Mouse (Mus musculus) myocyte (in vitro differentiated cells): ENCODE data around the gene Cep164.

Experiments used
- MYOG ChIP-seq, 3 experiments: IDR thresholded peaks; one replicate each; pipeline ENCODE4 v1.6.1; 2011; ENCODE audit warnings: control low read depth in 2 of 3, low read depth in 2 of 3, mild to moderate bottlenecking in 2 of 3; ENCODE audit not compliant: insufficient read length in 2 of 3, control insufficient read depth in 1 of 3, insufficient read depth in 1 of 3
- POLR2A ChIP-seq: IDR thresholded peaks from one replicate; pipeline ENCODE4 v1.6.1; 2011; ENCODE audit warnings: low read depth, mild to moderate bottlenecking, control low read depth, moderate library complexity; ENCODE audit not compliant: insufficient read length
- USF1 ChIP-seq: IDR thresholded peaks from one replicate; pipeline ENCODE4 v1.6.1; 2011; ENCODE audit warnings: low read depth, mild to moderate bottlenecking, control low read depth, moderate library complexity

DNA sequence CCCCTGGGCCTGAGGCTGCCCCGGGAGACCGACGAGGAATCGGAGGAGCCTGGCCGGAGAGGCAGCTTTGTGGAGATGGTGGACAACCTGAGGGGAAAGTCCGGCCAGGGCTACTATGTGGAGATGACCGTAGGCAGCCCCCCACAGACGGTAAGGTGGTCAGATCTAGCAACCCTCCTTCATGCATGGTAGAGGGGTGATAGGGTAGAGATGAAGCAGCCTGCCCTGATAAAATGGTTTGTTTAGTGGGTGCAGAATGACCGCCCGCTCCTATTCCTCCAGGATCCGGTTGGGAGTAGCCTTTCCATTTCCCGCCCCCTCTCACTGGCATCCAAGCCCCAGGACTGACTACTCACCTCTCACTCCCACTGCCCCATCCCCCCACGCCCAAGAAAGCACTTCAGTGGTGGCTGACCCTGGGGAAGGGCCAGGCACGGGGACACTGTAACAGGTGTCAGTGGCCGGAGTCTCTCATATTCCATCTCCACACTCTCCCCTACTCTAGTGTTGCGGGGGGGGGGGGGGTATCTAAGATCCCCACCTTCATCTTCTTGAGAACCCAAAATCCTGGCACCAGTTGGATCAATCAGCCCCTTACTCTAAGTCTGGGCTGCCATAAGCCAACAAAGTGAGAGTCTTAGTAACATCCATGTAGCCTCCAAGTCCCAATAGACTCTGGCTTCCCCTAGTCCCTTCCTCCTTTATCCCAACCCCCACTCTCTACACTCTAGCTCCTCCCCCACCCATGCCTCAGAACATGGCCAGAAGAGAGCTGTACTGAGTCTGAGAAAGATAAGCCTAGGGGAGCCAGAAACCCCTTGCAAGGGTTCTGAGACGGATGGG is 10.9 kb upstream of the Cep164 start:
- TF ChIP-seq USF1: no peak
- TF ChIP-seq POLR2A: no peak
- peak in 1 of 3 experiments; percentile 45 for TF ChIP-seq MYOG (IDR thresholded peaks at IDR 0.05; ENCODE audit: control insufficient read depth in 1 of 3, insufficient read depth in 1 of 3, insufficient read length in 2 of 3, low read depth in 2 of 3)
